Mouse (Mus musculus) neural tube, embryonic 10.5 days (tissue): ENCODE measurements around the gene Agrn.

Source experiments
- DNase-seq: peaks from one replicate; pipeline ENCODE4 v3.0.0-alpha.2; 2017; ENCODE audit warnings: low spot score; ENCODE audit errors: extremely low spot score

The Agrn gene

DNA sequence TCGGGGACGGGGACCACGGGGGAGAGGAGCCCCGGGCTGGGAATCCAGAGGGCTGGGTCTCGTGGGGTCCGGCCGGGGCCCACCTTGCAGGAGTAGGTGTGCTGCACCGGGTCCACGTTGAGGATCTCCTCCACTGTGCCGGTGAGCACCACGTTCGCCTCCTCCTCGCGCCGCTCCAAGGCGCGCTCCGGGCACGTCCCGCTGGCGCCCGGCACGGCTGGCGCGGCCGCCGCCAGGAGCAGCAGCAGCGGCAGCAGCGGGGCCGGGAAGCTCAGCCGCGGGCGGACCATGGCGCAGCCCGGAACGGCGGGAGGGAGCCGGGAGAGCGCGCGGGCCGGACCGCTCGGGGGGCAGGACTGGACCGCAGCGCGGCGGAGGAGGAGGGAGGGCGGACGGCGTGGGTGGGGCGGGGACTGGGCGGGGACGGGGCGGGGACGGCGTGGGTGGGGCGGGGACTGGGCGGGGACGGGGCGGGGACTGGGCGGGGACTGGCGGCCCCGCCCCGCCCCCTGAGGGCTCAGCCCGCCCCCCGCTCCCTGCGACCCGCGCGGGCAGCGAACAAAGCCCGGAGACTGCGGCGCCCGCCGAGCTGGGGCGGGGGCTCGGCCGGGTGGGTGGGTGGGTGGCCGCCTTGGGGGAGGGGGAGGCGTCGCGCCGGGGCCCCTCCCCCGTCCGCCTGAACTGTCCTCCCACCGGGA, at the start of gene Agrn:
Gene Agrn, minus strand, starts transcription at position 358 of the 698 bp plus-strand sequence.
- DNase-seq: peak; percentile 79

DNA sequence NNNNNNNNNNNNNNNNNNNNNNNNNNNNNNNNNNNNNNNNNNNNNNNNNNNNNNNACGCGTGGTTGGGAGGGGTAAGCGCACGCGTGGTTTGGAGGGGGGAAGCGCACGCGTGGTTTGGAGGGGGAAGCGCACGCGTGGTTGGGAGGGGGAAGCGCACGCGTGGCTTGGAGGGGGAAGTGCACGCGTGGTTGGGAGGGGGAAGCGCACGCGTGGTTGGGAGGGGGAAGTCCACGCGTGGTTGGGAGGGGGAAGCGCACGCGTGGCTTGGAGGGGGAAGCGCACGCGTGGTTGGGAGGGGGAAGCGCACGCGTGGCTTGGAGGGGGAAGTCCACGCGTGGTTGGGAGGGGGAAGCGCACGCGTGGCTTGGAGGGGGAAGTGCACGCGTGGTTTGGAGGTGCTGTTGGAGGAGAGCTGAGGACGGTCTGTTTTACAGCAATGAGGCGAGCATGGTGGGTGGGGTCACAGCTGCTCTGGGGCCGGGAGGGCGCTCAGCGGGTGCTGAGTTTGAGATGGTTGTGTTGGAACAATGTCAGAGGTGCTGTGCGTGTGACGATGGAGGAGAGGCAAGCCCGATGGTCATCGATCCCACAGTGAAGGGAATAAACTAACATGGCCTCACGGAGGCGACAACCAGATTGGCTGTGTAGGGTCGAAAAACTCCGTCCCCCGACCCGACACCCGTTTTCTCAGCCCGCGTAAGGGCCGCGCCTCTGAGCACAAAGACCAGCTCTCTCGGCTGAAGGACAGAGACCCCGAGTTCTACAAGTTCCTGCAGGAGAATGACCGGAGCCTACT, 39.6 kb upstream of the Agrn start:
- DNase-seq: peak; percentile 39

GRCm38 (mm10) chr4:156235808-156236533, 38.7 kb upstream of the Agrn start, which contains the start of gene Noc2l:
Gene Noc2l, plus strand, starts transcription at chr4:156236010.
- DNase-seq: peak; percentile 96

DNA sequence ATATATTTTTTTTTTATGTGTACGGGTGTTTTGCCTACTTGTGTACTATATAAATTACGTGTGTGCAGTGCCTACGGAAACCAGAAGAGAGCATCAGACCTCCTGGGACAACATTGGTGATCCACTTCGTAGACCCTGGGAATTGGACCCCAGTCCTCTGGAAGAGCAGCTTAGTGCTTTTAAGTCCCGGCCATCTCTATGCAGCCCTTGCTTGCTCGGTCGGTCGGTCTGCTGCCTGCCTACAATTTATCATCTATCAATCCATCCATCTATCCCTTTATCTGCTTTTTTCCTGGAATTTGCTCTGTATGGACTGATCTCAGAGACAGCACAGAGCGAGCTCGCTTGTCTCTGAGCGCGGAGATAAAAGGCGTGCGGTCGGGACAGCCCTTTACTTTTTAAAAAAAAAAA, 38.1 kb upstream of the Agrn start:
- DNase-seq: no peak

DNA sequence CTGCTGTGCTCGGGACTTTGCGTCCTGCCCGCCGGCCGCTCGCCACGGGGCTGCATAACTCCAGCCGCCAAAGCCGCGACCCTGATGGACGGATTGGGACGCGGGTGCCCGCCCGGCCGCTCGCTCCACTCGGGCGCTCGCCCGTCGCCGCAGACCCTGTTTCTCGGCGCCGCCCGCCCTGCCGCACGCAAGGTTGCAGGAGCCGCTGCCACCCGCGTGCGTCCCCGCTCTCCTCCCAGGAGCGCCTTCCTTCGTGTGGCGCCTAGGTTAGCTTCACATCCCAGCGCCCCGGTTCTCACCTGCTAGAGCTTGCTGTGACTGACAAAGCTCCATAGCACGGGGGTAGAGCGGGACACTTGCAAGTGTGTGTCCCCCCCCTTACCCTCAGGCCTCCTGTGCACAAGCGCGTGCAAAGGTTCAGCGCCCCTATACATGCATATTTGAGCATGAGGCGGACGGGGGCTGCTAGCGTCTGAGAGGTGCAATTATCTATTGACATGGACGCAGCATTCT, 37.5 kb upstream of the Agrn start, which contains the start of gene Plekhn1:
Gene Plekhn1, minus strand, starts transcription at position 157 of the 513 bp plus-strand sequence.
- DNase-seq: peak; percentile 84

DNA sequence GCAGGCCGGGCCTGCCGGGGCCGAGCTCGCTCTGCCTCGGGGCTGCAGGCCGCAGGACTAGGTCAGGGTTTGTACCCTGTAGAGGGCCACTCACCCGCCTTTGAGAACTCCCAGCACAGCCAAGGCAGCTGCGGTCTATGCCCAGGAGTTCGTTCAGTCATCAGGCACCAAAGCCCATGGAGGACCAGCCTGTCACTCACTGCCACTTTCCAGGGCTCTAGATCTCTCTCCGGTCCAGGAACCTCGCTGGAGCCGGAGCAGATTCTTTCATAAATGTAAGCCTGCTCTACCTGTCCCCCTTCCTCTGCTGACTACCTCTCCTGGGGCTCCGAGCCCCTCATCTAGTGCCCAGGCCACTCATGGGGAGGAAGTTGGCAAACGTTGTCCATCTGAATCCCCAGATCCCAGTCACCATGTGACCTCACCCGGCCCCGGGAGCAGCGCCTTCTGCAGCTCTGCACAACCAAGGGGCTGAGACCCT, 36.8 kb upstream of the Agrn start:
- peak; percentile 60 for DNase-seq

DNA sequence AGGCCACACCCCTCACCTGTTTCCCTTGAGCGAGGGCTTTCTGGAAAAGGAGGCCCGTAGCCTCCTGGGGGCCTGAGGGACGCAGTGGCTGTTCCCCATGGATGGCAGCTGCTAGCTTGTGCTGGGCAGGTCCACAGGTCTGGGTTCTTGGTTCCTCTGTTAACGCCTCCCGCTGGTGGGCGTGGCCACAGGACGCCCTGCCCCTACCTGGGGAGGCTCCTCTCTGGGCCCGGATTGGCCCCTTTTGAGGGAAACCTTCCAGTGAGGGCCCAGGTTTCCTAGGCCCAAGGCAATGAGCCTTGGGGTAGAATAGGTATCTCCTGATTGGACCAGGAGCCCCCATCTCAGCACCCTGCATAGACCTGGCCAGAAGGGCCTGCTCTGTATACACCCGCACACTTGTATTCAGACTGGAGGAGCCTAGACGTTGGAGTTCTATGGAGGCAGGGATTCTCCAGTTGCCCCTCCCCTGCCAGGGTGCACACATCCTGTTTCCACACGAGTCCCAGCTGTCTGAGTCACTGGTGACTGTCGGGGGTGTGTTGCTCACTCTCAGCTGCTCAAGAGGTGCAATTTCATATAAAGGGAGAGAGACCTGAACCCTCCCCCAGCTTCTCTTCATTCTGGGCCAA, 31.2 kb upstream of the Agrn start:
- DNase-seq: no peak

DNA sequence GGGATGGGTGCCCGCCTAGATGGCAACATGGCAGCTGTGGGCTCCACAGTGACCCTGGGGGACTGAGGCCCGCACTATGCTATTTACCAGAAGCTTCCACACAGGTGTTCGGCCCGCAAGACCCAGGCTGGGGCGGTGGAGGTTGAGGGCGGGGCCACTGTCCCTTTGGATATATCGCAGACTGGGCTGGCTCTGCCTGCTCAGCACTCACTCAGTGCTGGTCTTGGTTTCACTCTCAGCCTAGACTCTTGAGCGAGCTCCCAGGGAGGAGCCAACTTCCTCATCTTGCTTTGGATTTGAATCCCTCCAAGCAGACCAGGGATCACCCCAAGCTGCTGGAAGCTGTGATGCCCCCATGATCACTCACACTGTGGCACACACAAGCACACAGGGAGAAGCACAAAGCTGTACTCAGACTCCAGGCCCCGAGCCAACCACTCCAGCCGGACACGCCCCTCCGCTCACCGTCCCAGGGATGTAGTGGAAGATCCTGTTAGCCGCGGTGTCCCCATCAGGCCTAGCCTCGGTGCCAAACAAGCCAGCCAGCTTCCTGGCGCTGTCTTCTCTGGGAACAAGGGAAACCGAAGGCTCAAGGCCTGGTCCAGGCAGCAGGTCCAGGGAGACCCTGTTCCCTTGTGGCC, 30.6 kb upstream of the Agrn start:
- no peak for DNase-seq

GRCm38 (mm10) chr4:156224276-156224675, 27.0 kb upstream of the Agrn start:
- DNase-seq: no peak

DNA sequence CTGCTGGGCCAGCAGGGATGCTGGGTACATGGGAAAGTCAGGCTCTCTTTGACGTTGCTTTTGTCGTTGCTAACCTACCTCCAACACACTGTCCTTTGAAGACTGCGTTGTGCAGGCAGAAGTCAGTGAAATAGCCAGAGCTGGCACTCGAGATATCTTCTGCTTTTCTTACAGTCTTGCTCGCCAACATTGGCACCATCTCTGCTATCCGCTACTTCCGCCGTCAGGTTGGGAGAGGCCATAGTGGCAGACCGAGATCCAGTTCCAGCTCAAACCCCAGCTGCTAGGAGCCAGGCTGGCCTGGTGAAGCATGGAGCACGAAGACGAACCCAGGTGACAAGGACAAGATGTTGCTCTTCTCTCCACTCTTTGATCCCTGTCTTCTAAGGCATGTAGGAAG, 22.6 kb upstream of the Agrn start:
- DNase-seq: no peak

- no peak for DNase-seq
These were observed 20.6 kb upstream of the Agrn start for GRCm38 (mm10) chr4:156217838-156218237.

- DNase-seq: no peak
These were observed 19.9 kb upstream of the Agrn start for GRCm38 (mm10) chr4:156217022-156217669.

GRCm38 (mm10) chr4:156216196-156216595, 18.9 kb upstream of the Agrn start:
- DNase-seq: no peak

DNA sequence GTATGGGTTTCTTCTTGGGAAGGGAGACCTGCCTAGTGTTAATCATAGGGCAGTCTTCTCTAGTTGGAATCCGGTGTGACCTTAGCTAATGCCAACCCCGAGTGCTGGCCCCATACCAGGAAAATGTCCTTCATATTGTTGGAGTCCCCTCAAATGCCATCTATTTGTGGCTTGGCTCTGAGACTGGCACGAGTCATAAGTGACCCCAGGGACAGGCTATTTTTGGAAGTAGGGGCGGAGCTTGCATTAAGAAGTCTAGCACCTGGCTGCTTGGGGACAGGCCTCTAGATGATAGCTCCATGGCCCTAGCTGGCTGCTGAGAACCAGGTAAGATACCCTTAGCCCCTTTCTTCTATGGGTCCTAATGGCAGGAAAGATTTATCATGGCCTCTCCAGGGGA, 18.4 kb upstream of the Agrn start, which contains the start of gene Perm1:
Gene Perm1, plus strand, starts transcription at position 220 of the 400 bp plus-strand sequence.
- no peak for DNase-seq

DNA sequence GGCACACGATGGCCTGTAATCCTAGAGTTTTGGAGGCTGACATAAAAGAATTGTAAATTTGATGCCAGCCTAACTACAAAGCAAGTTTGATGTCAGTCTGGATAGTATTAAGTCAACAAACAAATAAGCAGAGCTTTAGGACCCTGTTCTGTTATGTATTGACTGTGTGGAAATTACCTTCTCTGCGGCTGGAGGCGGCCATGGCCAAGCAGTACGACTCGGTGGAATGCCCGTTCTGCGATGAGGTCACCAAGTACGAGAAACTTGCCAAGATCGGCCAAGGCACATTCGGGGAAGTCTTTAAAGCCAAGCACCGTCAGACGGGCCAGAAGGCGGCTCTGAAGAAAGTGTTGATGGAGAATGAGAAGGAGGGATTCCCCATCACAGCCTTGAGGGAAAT, 15.8 kb upstream of the Agrn start:
- DNase-seq: no peak

- DNase-seq: no peak
These were observed 12.8 kb upstream of the Agrn start for GRCm38 (mm10) chr4:156209963-156210635.

GRCm38 (mm10) chr4:156208872-156209271, 11.6 kb upstream of the Agrn start:
- no peak for DNase-seq

DNA sequence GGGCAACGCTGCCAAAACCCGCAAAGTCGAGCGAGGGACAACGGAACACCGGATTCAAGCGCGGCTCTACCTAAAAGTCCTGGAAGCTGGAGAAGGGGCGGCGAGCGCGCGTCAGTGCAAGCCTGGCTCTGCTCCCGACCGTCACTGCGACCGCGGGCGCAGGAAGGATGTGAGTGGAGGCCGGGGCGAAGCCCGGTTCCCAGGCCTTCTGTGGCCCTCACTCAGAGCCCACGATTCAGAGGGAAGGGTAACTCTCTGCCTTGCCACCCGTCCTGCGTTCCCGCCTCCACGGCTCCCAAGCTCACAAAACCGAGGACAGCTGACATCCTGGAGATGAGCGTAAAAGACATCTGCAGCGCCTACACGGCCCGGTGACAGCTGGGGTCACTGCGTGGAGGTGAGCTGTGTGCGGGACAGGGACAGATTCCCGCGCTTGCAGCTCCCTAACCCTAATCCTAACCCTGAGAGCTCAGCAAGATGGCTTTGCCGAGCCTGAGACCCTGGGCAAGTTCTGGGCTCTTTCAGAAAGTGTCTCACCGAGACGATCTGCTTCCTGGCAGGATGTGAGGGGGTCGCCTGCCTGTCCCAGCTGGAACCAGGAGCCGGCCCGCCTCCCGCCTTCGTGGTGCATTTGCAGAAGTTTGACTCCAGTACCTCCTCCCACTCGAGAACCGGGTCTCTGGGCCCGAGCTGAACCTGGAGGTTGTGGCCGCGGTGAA, 6.3 kb upstream of the Agrn start:
- no peak for DNase-seq

- DNase-seq: peak; percentile 78
These were observed 5.7 kb upstream of the Agrn start, which contains the start of gene AW011738 for GRCm38 (mm10) chr4:156203001-156203412. Gene AW011738, plus strand, starts transcription at chr4:156203304.
